Mouse (Mus musculus): Measurements from ENCODE around the gene Adamts18. TPM values are rescaled to one million over a fixed set of nuclear protein-coding genes. Genes with fewer than 3 reads are reported as not detected.

The Adamts18 gene
- total and polyA plus RNA-seq, 2 experiments from 2014 or later = 4.0 to 6.2 TPM

DNA sequence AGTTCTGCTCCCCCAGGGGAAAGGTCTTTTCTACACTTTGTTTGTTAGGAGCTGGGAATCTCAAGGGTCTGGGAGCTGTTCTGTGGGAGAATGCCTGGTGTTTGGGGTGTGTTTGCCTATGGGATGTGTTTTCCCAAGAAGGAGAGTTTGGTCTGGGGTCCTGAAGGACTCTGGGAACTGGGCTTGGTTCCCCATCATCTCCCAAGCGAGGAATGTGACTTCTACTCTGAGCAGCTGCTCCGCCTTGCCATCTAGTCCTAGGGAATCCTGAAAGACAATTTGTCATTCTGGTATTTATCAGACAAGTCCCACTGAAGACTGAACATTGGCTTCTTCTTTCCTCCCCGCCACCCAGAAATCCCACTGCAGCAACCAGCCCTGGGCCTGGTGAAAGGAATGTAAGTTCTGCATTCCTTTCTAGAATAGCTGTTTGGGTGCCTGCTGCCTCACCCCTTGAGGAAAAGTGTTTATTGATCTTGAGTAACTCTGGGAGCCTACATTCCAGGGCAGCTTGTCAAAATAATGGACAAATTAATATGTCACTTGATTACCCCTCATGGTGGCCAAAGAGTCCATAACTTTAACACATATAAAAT lies 30.0 kb upstream of the Adamts18 start:
- no peak overlapping the region for H3K4me3 ChIP-seq (ENCODE audit: low read length)
- ATAC-seq (no peak), DNase-seq (ENCODE audit: low spot score) (no peak)
- H3K4me1 ChIP-seq (ENCODE audit: insufficient read depth, low read length) = no peaks in the 10 kb centered on the region; the same call in 1 of the 2 replicates
- no peak overlapping the region for H3K4me2 ChIP-seq (ENCODE audit: low read depth, low read length)
- no peak overlapping the region for H3K9ac ChIP-seq (replicated peaks; ENCODE audit: low read length)
- no peaks in the 10 kb centered on the region for H3K27me3 ChIP-seq (ENCODE audit: insufficient read depth, low read length)
- no peak for TF ChIP-seq CTCF (IDR thresholded peaks at IDR 0.05; ENCODE audit: low read depth)
- H3K27ac ChIP-seq = no peak overlapping the region
- H3K36me3 ChIP-seq (ENCODE audit: insufficient read depth, low read length) = no peaks in the 10 kb centered on the region
- 78% methylated on average over 3 of the region's 3 CpGs for WGBS
- no peaks in the 10 kb centered on the region for H3K9me3 ChIP-seq (ENCODE audit: low read length)

- Histone ChIP-seq H3K27ac (no peak overlapping the region), H3K4me2 (ENCODE audit: low read depth, low read length) (no peak overlapping the region)
- peak; percentile 81 for DNase-seq (ENCODE audit: low spot score)
Observed at GRCm38 (mm10) chr8:113873446-113874120, 25.0 kb upstream of the Adamts18 start.

DNA sequence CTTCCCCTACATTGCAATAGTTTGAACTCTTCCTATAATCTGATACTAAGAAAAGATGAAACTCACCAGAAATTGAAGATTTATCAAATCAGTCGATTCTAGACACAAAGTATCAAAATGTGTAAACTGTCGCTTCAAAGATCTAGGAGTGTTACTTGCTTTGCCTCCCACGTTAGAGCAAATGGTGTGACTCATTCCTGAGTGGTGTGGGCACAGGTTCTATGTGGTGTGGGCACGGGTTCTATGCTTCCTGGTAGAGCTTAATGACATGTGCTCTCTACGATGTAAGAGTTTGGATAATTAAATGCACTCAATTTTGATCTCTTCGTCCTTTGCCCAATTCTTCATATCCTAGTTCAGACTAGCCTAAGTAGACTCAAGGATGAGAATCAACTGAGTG lies 23.9 kb upstream of the Adamts18 start:
- no peaks in the 10 kb centered on the region for H3K9me3 ChIP-seq (ENCODE audit: low read length)
- H3K27ac ChIP-seq = no peak overlapping the region
- H3K27me3 ChIP-seq (ENCODE audit: insufficient read depth, low read length) = no peaks in the 10 kb centered on the region
- no peak for TF ChIP-seq CTCF (IDR thresholded peaks at IDR 0.05; ENCODE audit: low read depth)
- no peaks in the 10 kb centered on the region for H3K36me3 ChIP-seq (ENCODE audit: insufficient read depth, low read length)
- no peak overlapping the region for H3K4me2 ChIP-seq (ENCODE audit: low read depth, low read length)
- WGBS = 95% methylated on average over 6 of the region's 6 CpGs
- DNase-seq (ENCODE audit: low spot score) (no peak), ATAC-seq (no peak)
- H3K4me3 ChIP-seq (ENCODE audit: low read length) = no peak overlapping the region
- no peak overlapping the region for H3K9ac ChIP-seq (replicated peaks; ENCODE audit: low read length)
- H3K4me1 ChIP-seq (ENCODE audit: insufficient read depth, low read length) = no peaks in the 10 kb centered on the region; the same call in 1 of the 2 replicates

More at GRCm38 (mm10) chr8:113873446-113874120, 25.0 kb upstream of the Adamts18 start:
- Histone ChIP-seq H3K9me3 (ENCODE audit: low read length) (no peaks in the 10 kb centered on the region), H3K4me3 (ENCODE audit: low read length) (no peak overlapping the region), H3K4me1 (ENCODE audit: insufficient read depth, low read length) (no peaks in the 10 kb centered on the region; the same call in 1 of the 2 replicates), H3K36me3 (ENCODE audit: insufficient read depth, low read length) (no peaks in the 10 kb centered on the region), H3K27me3 (ENCODE audit: insufficient read depth, low read length) (no peaks in the 10 kb centered on the region), H3K9ac (replicated peaks; ENCODE audit: low read length) (no peak overlapping the region)
- 56% methylated on average over 12 of the region's 12 CpGs for WGBS
- peak; percentile 61 for ATAC-seq
- TF ChIP-seq CTCF (IDR thresholded peaks at IDR 0.05; ENCODE audit: low read depth) = no peak

DNA sequence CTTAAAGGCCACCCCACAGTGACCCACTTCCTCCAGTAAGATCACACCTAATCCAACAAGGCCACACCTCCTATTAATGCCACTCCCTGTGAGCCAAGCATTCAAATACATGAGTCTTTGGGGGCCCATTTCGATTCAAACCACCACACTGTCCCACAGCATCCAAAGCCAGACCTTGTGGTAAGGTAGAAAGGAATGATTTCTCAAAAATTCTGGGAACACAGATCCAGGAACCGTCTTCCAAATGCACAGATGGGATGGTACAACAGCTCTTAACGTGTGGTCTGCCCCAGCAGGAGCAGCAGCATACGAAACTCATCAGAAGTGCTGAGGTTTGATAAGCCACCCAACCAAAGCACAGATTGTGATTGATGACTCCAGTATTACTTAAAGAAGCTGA lies 18.0 kb upstream of the Adamts18 start:
- no peak for TF ChIP-seq CTCF (IDR thresholded peaks at IDR 0.05; ENCODE audit: low read depth)
- ATAC-seq (no peak), DNase-seq (ENCODE audit: low spot score) (no peak)
- H3K4me1 ChIP-seq (ENCODE audit: insufficient read depth, low read length) = no peaks in the 10 kb centered on the region
- H3K36me3 ChIP-seq (ENCODE audit: insufficient read depth, low read length) = no peaks in the 10 kb centered on the region
- H3K4me2 ChIP-seq (ENCODE audit: low read depth, low read length) = no peak overlapping the region
- no peak overlapping the region for H3K27ac ChIP-seq
- WGBS = 65% methylated on average over 4 of the region's 4 CpGs
- H3K27me3 ChIP-seq (ENCODE audit: insufficient read depth, low read length) = no peaks in the 10 kb centered on the region
- no peaks in the 10 kb centered on the region for H3K9me3 ChIP-seq (ENCODE audit: low read length)
- H3K4me3 ChIP-seq (ENCODE audit: low read length) = no peak overlapping the region
- no peak overlapping the region for H3K9ac ChIP-seq (replicated peaks; ENCODE audit: low read length)

DNA sequence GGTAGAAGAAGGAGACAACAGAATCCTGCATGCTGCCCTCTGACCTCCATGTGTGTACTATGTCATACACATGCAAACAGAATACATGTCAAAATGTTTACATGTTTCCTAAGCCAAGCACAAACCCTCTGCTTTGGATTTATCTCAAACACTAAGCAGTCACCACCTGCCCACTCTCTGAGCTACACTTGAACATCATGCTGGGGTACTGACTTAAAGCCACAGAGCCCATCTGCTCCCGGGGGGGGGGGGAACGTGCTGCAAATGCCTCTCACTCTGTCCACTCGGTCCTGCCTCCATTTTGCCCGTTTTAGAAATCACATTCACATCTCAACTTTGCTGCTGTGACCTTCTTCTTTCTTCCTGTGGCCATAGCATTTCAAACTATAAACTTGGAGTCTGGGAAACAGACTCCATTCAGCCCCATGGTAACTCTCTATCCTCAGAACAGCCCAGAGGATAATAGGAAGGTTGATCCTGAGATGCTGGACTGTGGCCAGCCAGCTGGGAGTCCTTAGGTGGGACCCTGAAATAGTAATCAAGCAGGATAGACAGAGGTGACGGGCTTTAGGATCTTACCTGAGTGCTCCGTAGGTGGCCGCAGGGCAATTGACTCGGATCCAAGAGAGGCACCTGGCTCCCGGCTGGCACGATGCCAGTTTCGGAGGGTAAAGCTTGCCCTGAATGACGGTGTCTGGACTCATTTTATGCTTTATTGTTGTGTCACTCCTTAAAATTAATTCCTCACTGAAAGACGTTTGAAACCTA lies 17.0 kb upstream of the Adamts18 start:
- no peaks in the 10 kb centered on the region for H3K27me3 ChIP-seq (ENCODE audit: insufficient read depth, low read length)
- H3K9ac ChIP-seq (replicated peaks; ENCODE audit: low read length) = no peak overlapping the region
- no peaks in the 10 kb centered on the region for H3K9me3 ChIP-seq (ENCODE audit: low read length)
- H3K4me3 ChIP-seq (ENCODE audit: low read length) = no peak overlapping the region
- ATAC-seq = peak; percentile 51; the same call in 1 of the 2 replicates
- peak overlapping the region; percentile 11; the same call in 1 of the 2 replicates for H3K27ac ChIP-seq
- TF ChIP-seq CTCF (IDR thresholded peaks at IDR 0.05; ENCODE audit: low read depth) = no peak
- no peaks in the 10 kb centered on the region for H3K36me3 ChIP-seq (ENCODE audit: insufficient read depth, low read length)
- no peak overlapping the region for H3K4me2 ChIP-seq (ENCODE audit: low read depth, low read length)
- DNase-seq (ENCODE audit: low spot score) = peak; percentile 41
- H3K4me1 ChIP-seq (ENCODE audit: insufficient read depth, low read length) = no peaks in the 10 kb centered on the region
- WGBS = 58% methylated on average over 13 of the region's 13 CpGs

GRCm38 (mm10) chr8:113859890-113860683 lies 11.5 kb upstream of the Adamts18 start:
- WGBS = 90% methylated on average over 12 of the region's 12 CpGs
- ATAC-seq (no peak), DNase-seq (ENCODE audit: low spot score) (no peak)
- no peaks in the 10 kb centered on the region for H3K36me3 ChIP-seq (ENCODE audit: insufficient read depth, low read length)
- H3K4me1 ChIP-seq (ENCODE audit: insufficient read depth, low read length) = no peaks in the 10 kb centered on the region
- no peak overlapping the region for H3K4me3 ChIP-seq (ENCODE audit: low read length)
- H3K9me3 ChIP-seq (ENCODE audit: low read length) = no peaks in the 10 kb centered on the region
- no peak overlapping the region for H3K4me2 ChIP-seq (ENCODE audit: low read depth, low read length)
- H3K27ac ChIP-seq = no peak overlapping the region
- H3K9ac ChIP-seq (replicated peaks; ENCODE audit: low read length) = no peak overlapping the region
- TF ChIP-seq CTCF (IDR thresholded peaks at IDR 0.05; ENCODE audit: low read depth) = no peak
- no peaks in the 10 kb centered on the region for H3K27me3 ChIP-seq (ENCODE audit: insufficient read depth, low read length)
